Mouse (Mus musculus) erythroid progenitor cell, adult 5-6 weeks (primary cell): ENCODE measurements around the gene Trak2. TPM values are rescaled to one million over a fixed set of nuclear protein-coding genes. Genes with fewer than 3 reads are reported as not detected.
A peak's percentile ranks its signal among the peaks of the same experiment; 100 is the strongest.
"Not testable (repeated sequence)": the region's sequence is repeated elsewhere in the genome, so short reads cannot be mapped to it uniquely, and the experiment has no call there.

Experiments
- ATAC-seq: replicated peaks from 2 replicates; pipeline ENCODE4 v1.8.0; 2016; ENCODE audit warnings: moderate number of reproducible peaks, mild to moderate bottlenecking, moderate TSS enrichment, inconsistent platforms; ENCODE audit not compliant: poor library complexity, low FRiP score, severe bottlenecking
- total RNA-seq, 2 experiments: library from RNA; stranded (forward) in 1 of 2; stranded (reverse) in 1 of 2; fragments of 150-400 nt in 1 of 2; fragments of 186-747, 209-891 nt in 1 of 2; gene quantifications; 2 replicates each; pipeline versions ENCODE4 v1.2.3 to v1.2.4; 2015 to 2017; ENCODE audit warnings: low replicate concordance in 2 of 2

Gene Trak2
- total RNA-seq (2015; ENCODE audit: low replicate concordance) = 453 and 558 TPM in 2 replicates
- 520 and 536 TPM in 2 replicates for total RNA-seq (2017; ENCODE audit: low replicate concordance)

DNA sequence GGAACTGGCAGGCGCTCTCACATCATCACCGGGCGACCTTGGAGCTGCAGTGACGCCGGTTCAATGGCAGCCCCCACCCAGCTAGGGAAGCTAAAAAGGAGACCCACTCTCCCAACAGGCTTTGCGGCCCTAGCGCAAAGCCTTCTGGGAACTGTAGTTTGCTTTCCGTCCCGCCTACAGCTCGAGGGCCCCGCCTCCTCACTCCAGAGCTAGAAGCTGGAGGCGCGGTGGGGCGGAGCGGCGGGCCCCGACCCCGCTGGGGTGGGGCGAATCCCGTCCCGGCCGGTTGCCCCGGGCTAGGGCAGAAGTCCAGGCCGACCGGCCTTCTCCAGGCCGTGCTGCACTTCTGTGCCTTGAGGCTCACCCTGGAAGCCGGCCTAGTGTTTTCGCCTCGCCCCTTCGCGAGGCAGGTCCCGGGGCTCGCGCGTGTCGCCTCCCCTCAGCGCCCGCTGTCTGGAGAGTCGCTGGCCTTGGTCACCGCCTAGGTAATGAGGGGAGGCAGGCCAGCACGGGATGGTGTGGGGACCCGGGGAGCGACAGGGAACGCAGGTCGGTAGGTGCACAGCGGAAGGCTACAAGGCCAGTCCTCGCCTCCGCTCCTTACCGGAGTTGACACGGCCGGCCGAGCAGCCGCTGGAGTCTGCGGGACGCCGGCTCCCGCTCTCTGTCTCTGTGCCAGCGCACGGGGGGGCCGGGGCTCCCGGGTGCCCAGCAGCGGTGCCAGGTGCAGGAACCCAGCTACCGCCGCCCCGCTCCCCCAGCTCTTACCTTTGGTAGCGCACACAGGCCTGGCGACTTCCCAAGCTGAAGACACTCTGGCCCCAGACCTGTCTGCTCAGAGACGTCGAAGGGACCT is at the start of gene Trak2, which contains the start of gene Stradb:
Gene Trak2, minus strand, starts transcription at position 65 of the 856 bp plus-strand sequence.
Gene Stradb, plus strand, starts transcription at position 157 of the 856 bp plus-strand sequence.
- ATAC-seq = peak; percentile 82

DNA sequence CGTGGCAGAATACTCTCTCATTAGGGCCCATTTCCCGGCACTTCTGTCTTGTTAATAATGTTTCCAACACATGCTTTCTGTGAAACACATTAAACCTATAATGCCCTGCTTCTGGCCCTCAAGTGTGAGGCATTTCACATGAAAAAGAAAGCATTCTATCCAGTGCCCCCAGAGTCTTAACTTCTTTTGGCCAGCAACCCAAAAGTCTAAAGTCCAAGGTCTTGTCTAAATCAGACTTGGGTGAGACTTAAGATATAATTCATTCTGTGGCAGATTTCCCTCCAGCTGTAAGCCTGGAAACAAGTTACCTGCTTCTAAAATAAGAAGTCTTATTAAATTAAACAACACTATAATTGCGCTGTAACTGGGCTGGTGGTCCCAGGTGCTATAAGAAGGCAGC is 48.3 kb upstream of the Trak2 start:
- no peak for ATAC-seq

DNA sequence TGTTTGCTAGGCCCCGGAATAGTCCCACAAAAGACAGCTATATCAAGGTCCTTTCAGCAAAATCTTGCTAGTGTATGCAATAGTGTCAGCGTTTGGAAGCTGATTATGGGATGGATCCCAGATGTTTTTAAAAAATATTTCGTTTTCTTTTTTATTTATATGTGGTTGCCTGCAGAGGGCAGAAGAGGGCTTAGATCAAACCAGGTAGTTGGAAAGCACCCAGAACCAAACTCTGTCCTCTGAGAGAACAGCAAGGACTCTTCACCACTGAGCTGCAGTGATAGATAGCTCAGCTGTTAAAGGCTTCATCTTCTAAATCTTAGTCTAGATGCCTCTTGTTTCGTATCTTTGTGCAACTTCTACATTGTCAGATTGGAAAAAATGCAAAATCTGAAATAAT is 36.0 kb upstream of the Trak2 start:
- no peak for ATAC-seq

DNA sequence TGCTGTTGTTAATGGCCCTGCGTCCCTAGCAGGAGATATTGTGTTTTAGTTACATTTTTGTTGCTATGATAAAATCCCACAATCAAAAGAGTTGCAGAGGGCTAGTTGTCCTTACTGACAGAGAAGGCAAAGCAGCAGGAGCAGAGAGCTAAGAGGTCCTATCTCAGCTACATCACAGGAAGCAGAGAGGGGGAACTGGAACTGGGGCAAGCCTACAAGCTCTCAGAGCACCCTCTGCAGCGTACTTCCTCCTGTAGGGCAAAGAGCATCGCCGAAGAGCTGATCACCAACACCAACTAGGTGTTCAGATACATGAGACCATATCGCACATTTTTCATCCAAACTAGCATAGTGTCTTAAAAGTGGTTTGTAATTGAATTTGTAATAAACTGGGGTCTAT is 22.1 kb upstream of the Trak2 start:
- no peak for ATAC-seq

DNA sequence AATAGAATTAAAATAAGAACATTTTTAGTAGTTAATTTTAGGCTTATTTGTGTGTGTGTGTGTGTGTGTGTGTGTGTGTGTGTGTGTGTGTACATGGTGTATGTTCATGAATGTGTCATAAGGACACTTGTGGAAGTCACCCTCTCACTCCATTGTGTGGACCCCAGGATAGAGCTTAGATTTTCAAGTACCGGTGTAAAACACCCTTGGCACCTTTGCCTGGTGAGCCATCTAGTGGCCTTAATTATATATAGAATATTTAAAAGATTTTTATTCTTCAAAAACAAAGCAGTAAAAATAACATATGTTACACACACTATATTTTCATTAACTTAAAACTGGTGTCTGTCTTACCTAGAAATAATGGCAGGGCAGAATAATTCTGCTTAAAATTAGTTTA is 20.5 kb upstream of the Trak2 start:
- no peak for ATAC-seq

DNA sequence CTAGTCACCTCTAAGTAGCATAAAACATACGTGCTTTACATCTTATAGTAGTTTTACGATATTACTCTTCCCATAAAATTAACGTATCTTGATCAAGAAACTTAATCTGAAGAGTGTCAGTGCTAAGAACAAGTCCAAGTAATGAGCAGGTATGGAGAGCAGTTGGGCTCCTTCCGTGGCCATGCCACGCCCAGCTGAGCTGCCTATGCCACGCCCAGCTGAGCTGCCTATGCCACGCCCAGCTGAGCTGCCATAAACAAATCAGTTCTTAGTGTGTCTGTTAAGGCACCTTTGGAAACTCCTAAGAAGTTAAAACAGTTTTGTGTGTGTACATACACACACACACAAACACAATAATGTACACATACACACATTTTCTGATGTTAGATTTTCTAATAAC is 19.9 kb upstream of the Trak2 start:
- peak; percentile 97 for ATAC-seq

DNA sequence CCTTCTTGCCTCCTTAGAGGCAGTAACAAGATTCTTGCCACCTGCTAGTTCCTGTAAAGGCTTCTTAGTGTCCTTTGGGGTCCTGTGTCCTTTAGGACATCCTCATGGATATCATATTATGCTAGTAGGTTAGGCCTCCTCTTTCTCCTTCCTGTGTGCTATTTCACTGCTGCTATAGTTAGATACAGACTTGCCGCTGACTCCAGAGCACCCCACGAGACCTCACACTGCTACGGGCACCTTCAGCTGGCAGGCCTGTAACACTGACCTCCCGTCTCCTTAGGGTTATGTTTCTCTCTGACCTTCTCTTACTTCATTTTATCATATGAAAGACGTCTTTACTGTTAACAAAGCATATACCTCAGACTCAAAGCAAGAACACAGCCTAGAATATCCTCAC is 11.4 kb upstream of the Trak2 start:
- no peak for ATAC-seq

DNA sequence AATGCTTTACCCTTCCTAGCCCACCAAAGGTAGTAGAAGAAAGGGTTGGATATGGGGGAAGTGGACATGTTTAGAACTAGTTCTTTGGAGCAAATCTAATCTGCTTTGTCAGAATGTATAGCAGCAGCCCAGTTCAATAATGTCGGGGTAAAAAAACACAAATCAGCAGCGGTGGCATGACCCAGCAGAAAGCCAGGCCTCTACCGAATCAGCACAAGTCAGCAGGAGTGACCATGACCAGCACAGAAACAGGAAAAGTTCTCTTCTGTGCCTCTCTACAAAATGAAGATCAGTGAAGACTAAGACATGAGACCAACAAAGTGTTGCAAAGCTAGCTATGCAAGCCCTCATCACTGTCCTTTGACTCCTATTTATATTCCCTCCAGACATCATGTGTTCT is 9.0 kb upstream of the Trak2 start:
- ATAC-seq = no peak

DNA sequence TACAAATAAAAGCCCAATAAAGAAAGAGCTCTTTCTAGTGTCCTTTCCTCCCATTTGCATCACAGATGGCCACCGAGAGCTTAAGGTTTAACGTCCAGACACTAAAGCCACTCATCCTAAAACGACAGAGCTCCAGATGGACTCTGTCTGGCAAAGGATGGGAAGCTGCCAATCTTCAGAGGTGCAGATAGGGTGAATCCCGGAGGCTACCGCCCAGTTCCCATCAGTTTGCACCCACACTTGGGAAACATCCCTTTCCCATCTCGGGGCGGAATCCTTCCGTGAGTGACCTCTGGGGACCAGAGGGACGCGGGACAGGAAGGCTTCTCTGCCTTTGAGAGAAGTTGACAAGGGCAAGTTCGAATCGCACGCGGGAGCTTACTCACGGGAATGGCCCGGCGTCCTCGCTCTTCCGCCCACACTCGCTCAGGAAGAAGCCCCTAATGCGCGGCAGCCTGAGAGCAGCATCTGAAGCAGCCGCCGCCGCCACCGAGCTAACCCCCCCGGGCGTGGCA is 322 bp downstream of the Trak2 start:
- peak; percentile 44 for ATAC-seq

DNA sequence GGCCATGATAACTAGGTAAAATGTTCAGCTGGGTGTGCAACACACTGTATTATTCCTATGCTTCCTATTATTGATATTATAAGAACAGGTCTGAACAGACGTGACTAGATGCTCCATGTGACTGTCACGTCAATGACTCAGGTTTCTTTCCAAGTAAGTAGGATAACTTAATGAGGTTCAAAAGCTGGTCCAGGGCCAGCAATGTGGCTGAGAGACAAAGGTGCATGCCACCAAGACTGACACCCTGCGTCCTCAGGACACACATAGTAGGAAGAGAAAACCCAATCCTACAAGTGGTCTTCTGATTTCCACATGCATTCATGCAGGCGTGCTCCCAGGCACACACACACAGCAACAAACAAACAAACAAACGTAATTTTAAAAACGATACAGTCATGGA is 2.1 kb downstream of the Trak2 start:
- 0 out of 2 replicates have a peak, but pooled peaks have one; percentile 16 for ATAC-seq

DNA sequence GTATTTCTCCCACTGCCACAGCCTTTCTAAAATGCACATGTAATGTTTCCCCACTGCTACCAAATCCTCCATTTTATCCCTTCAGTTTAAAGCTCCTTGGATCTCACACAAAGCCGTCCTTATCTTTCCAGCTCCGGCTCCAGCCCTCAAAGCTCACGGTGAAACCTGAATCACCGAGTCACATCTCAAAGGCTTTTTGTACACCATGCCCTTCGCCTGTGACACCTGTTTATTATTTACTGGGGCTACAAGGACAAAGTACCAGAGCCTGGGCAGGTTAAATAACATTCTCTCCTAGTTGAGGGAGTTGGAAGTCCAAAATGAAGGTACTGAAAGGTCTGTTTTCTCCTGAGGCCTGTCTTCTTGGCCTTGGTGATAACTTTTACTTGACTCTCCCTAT is 3.2 kb downstream of the Trak2 start:
- ATAC-seq = no peak

DNA sequence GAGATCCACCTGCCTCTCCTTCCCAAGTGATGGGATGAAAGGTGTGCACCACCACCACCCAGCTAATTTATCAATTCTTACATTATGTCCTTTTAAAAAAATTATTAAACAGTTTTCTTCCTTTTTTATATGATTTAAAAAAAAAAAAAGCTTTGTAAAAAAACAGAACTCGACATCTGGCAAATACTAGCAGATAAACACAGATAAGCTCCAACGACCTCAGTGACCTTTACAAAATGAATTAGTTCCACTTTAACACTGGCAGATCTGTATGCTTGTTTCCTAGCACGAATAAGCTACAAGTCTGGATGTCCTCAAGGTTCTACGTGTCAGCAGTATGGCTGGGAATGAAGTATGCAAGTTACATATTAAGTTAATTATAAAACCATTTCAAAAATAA is 5.7 kb downstream of the Trak2 start:
- ATAC-seq = no peak

DNA sequence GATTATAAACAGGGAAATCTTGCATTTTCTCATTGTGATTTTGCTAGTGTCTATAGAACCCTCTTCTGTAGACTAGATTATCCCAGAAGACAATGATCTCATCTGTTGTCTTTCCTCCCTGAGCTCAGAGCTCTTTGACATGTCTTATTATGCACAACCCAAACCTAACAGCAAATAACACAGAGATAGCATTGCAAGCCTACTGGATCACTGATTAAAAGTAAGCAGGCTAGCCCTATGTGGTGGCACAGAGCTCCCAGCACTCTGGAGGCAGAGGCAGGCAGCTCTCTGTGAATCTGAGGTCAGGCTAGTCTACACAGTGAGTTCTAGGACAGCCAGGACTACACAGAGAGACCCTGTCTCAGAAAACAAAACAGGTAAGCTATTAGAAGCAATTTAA is 10.4 kb downstream of the Trak2 start:
- ATAC-seq = peak; percentile 28

DNA sequence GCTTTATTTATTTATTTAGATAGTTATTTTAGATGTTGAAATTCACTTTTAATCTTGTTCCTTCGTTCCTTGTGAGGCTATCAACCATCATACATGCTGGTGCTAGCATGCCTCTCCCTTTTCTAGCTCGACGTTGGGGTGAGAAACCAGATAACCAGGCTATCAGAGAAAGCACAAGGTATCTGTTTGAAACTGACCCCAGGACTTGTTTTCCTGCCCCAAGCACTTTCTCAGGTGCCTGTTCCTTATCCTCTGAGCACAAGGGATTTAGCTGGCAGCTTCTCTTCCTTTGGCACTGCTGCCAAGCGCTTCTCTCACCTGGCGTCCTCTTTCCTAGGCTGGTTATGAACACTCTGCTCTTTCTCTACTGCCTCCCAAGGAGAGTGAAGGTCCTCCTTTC is 10.8 kb downstream of the Trak2 start:
- peak; percentile 84 for ATAC-seq

DNA sequence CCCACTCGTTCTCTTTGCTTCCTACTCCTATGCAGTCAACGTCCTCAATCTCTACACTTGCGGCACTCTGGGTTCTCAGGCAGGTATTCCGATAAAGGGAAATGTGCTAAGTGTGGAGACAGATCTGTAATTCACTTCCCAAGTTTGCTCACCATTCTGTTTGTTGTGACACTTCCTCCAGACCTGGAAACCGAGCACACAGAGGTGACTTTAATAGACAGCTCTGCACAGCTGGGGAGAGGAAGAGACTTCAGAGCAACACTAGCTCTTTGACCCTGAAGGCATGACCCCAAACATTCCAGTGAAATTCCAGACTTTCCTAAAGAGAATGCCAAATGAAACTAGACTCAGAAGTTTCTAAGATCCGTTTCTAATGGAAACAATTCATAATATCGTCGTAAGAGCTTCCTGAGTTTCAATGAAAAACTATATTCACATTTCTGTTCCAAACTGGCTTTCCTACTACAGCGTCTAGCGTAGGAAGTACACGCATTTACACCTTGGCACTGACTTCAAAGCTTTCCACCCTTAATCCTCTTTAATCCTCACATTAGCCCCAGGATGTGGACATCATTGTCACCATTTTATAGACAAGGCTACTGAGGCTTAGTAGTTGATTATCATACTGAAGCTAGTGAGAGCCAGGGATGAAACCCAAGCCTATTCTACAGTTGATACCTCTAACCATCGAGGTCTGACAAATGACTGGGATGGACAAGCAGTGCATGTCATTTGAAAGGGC is 11.9 kb downstream of the Trak2 start:
- no peak for ATAC-seq

DNA sequence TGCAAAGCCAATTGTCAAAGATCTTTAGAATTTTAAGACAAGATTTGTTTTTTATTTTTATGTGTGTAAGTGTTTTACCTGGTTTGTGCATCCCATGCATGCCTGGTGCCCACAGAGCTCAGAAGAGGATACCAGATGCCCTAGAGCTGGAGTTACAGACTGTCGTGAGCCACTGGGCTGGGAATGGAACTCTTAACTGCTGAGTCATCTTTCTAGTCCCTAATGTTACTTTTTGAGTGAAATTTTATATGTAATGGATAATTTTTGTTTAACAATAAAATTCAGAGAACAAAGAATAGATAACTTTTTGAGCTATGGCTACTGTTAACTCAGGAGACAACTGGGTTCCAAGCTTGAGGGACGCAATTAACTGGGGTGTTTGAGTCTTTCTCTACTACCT is 13.5 kb downstream of the Trak2 start:
- ATAC-seq = no peak

DNA sequence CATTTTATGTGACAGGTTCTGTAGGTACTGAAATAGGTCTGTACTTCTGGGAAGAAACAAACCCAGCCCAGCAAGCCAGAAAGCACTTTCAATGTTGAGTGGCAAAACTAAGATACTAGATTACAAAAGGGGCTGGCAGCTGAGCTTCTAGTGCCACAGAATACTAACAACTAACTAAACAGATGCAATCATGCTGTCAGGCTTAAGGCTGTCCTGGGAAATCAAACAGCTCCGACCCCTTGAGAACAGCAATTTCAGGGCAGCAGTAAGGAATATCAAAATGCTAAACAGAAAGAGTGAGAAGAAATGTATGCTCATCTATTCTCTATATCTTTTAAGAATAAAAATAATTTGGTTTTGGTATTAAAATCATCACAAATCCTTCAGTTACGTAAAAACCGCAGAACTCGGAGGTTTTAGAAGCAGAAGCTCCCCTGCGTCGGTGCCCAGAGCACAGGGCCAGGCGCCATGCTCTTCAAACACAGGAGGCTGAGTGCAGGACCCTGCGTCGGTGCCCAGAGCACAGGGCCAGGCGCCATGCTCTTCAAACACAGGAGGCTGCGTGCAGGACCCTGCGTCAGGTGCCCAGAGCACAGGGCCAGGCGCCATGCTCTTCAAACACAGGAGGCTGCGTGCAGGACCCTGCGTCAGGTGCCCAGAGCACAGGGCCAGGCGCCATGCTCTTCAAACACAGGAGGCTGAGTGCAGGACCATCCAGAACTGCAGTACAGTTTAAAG is 14.3 kb downstream of the Trak2 start:
- not testable (repeated sequence) for ATAC-seq

DNA sequence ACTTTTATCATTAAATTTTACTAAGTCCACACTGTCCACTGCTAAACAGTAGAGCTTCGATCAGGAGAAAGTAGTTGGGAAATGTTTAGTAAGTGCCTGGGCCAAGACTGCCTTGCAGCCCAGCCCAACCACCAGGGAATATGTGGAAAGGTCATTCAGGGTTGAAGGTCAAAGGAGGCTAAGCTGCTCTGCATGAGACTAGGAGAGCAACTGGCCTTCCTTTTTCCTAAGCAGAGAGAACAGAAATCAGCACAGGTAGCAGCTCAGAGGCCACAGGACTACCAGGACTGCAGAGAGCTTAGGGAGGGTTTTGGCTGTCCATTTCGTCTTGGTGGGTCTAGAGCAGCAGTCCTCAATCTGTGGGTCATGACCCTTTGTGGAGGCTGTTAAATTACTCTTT is 15.3 kb downstream of the Trak2 start:
- no peak for ATAC-seq

DNA sequence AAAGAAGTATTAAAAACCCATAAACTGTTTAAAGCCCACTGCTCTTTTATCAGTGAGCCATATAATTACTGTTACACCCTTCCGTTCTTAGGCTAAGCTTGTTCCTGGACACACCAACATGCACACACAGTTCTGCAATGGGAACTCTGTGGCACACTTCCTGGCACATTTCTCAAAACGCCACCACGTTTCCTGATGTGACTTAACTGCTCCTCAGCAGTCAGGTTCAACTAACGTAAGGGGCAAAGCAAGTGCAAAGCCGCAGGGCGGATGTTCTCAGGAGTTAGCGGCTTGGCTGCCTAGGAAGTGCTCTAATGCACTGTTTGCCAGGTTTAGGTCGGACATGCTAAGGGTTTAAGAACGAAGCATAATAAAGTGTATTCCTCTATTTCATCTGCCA is 17.0 kb downstream of the Trak2 start:
- no peak for ATAC-seq

DNA sequence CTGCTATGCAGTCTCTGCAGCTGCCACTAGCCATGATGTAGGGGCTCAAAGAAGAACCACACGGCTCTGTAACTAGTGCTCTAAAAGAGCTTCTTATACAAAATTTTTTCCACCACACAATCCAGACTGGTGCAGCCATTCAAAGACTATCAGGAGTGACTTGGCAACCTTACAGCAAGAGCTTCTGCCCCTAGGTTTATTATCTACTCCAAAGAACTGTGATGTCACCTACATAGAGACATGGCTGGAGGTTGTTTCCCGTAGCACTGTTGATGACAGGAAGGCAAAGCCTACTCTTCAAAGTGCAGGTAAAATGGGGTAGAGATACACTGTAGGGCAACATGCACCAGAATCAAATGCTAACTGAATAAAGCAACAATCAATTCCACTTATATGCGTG is 17.5 kb downstream of the Trak2 start:
- ATAC-seq = peak; percentile 56
